Mouse (Mus musculus): ENCODE measurements around the gene Npy4r. TPM values are rescaled to one million over a fixed set of nuclear protein-coding genes. Genes with fewer than 3 reads are reported as not detected.

Gene Npy4r
- polyA plus RNA-seq, 1 experiment = not detected

GRCm38 (mm10) chr14:34120016-34120910, 32.0 kb downstream of the Npy4r start:
- TF ChIP-seq CTCF (IDR thresholded peaks at IDR 0.05; ENCODE audit: low read depth, low read length) = no peak
- TF ChIP-seq POLR2A (IDR thresholded peaks at IDR 0.05; ENCODE audit: borderline replicate concordance, low read depth, low read length) = no peak
- Histone ChIP-seq H3K4me3 (ENCODE audit: insufficient read depth, low read length) (no peak overlapping the region), H3K27ac (ENCODE audit: insufficient read depth, low read depth, low read length) (no peak overlapping the region), H3K4me1 (ENCODE audit: control insufficient read depth, insufficient read depth, low read length) (no peaks in the 10 kb centered on the region)

GRCm38 (mm10) chr14:34119046-34119723, 33.1 kb downstream of the Npy4r start:
- no peaks in the 10 kb centered on the region for H3K4me1 ChIP-seq (ENCODE audit: control insufficient read depth, insufficient read depth, low read length)
- TF ChIP-seq POLR2A (IDR thresholded peaks at IDR 0.05; ENCODE audit: borderline replicate concordance, low read depth, low read length) = no peak
- TF ChIP-seq CTCF (IDR thresholded peaks at IDR 0.05; ENCODE audit: low read depth, low read length) = no peak
- H3K27ac ChIP-seq (ENCODE audit: insufficient read depth, low read depth, low read length) = no peak overlapping the region
- no peak overlapping the region for H3K4me3 ChIP-seq (ENCODE audit: insufficient read depth, low read length)

- Histone ChIP-seq H3K4me3 (ENCODE audit: insufficient read depth, low read length) (no peak overlapping the region), H3K4me1 (ENCODE audit: control insufficient read depth, insufficient read depth, low read length) (no peaks in the 10 kb centered on the region), H3K27ac (ENCODE audit: insufficient read depth, low read depth, low read length) (no peak overlapping the region)
- TF ChIP-seq CTCF (IDR thresholded peaks at IDR 0.05; ENCODE audit: low read depth, low read length) = no peak
- TF ChIP-seq POLR2A (IDR thresholded peaks at IDR 0.05; ENCODE audit: borderline replicate concordance, low read depth, low read length) = no peak
These were observed 38.0 kb downstream of the Npy4r start for GRCm38 (mm10) chr14:34114311-34114710.

- Histone ChIP-seq H3K27ac (ENCODE audit: insufficient read depth, low read depth, low read length) (no peak overlapping the region), H3K4me3 (ENCODE audit: insufficient read depth, low read length) (no peak overlapping the region)
- no peak for TF ChIP-seq CTCF (IDR thresholded peaks at IDR 0.05; ENCODE audit: low read depth, low read length)
- TF ChIP-seq POLR2A (IDR thresholded peaks at IDR 0.05; ENCODE audit: borderline replicate concordance, low read depth, low read length) = no peak
These were observed 44.7 kb downstream of the Npy4r start for GRCm38 (mm10) chr14:34107594-34107993.

GRCm38 (mm10) chr14:34106389-34107062, 45.8 kb downstream of the Npy4r start:
- Histone ChIP-seq H3K4me3 (ENCODE audit: insufficient read depth, low read length) (no peak overlapping the region), H3K4me1 (ENCODE audit: control insufficient read depth, insufficient read depth, low read length) (peaks cover 5% of the 10 kb centered on the region), H3K27ac (ENCODE audit: insufficient read depth, low read depth, low read length) (no peak overlapping the region)
- no peak for TF ChIP-seq POLR2A (IDR thresholded peaks at IDR 0.05; ENCODE audit: borderline replicate concordance, low read depth, low read length)
- TF ChIP-seq CTCF (IDR thresholded peaks at IDR 0.05; ENCODE audit: low read depth, low read length) = peak; percentile 64; the same call in 1 of the 2 replicates

More at GRCm38 (mm10) chr14:34107594-34107993, 44.7 kb downstream of the Npy4r start:
- peaks cover 5% of the 10 kb centered on the region for H3K4me1 ChIP-seq (ENCODE audit: control insufficient read depth, insufficient read depth, low read length)

- Histone ChIP-seq H3K4me1 (ENCODE audit: control insufficient read depth, insufficient read depth, low read length) (peaks cover 5% of the 10 kb centered on the region), H3K27ac (ENCODE audit: insufficient read depth, low read depth, low read length) (no peak overlapping the region), H3K4me3 (ENCODE audit: insufficient read depth, low read length) (no peak overlapping the region)
- TF ChIP-seq CTCF (IDR thresholded peaks at IDR 0.05; ENCODE audit: low read depth, low read length) (no peak), POLR2A (IDR thresholded peaks at IDR 0.05; ENCODE audit: borderline replicate concordance, low read depth, low read length) (no peak)
These were observed 47.4 kb downstream of the Npy4r start for GRCm38 (mm10) chr14:34104892-34105291.

- no peak overlapping the region for H3K4me3 ChIP-seq (ENCODE audit: insufficient read depth, low read length)
- no peak overlapping the region for H3K27ac ChIP-seq (ENCODE audit: insufficient read depth, low read depth, low read length)
- H3K4me1 ChIP-seq (ENCODE audit: control insufficient read depth, insufficient read depth, low read length) = peaks cover 5% of the 10 kb centered on the region
- TF ChIP-seq POLR2A (IDR thresholded peaks at IDR 0.05; ENCODE audit: borderline replicate concordance, low read depth, low read length) = no peak
- TF ChIP-seq CTCF (IDR thresholded peaks at IDR 0.05; ENCODE audit: low read depth, low read length) = no peak
These were observed 48.4 kb downstream of the Npy4r start for GRCm38 (mm10) chr14:34103855-34104254.

GRCm38 (mm10) chr14:34102601-34103000, 49.7 kb downstream of the Npy4r start, which contains the start of gene A630023A22Rik:
Gene A630023A22Rik, minus strand, starts transcription at chr14:34102754.
- TF ChIP-seq POLR2A (IDR thresholded peaks at IDR 0.05; ENCODE audit: borderline replicate concordance, low read depth, low read length) = no peak
- no peak for TF ChIP-seq CTCF (IDR thresholded peaks at IDR 0.05; ENCODE audit: low read depth, low read length)
- H3K27ac ChIP-seq (ENCODE audit: insufficient read depth, low read depth, low read length) = no peak within 1 kb of the TSS
- peaks cover 5% of the 10 kb centered on the region for H3K4me1 ChIP-seq (ENCODE audit: control insufficient read depth, insufficient read depth, low read length)
- H3K4me3 ChIP-seq (ENCODE audit: insufficient read depth, low read length) = no peak within 1 kb of the TSS

GRCm38 (mm10) chr14:34096161-34096560, 56.1 kb downstream of the Npy4r start:
- Histone ChIP-seq H3K4me1 (ENCODE audit: control insufficient read depth, insufficient read depth, low read length) (no peaks in the 10 kb centered on the region), H3K27ac (ENCODE audit: insufficient read depth, low read depth, low read length) (no peak overlapping the region), H3K4me3 (ENCODE audit: insufficient read depth, low read length) (no peak overlapping the region)
- TF ChIP-seq POLR2A (IDR thresholded peaks at IDR 0.05; ENCODE audit: borderline replicate concordance, low read depth, low read length) (no peak), CTCF (IDR thresholded peaks at IDR 0.05; ENCODE audit: low read depth, low read length) (no peak)

Other genes starting within 250 kb of the Npy4r start
- gene Gdf10, start 228.9 kb downstream of the Npy4r start, polyA plus RNA-seq (2012; ENCODE audit: insufficient read depth, insufficient read length, missing spikeins) = not detected in 2 replicates
- not detected in 2 replicates for gene Gdf2, start 211.4 kb downstream of the Npy4r start, polyA plus RNA-seq (2012; ENCODE audit: insufficient read depth, insufficient read length, missing spikeins)
- not detected in 2 replicates for gene Rbp3, start 198.5 kb downstream of the Npy4r start, polyA plus RNA-seq (2012; ENCODE audit: insufficient read depth, insufficient read length, missing spikeins)
- gene Zfp488, start 173.7 kb downstream of the Npy4r start, polyA plus RNA-seq (2012; ENCODE audit: insufficient read depth, insufficient read length, missing spikeins) = not detected in 2 replicates
- not detected in 2 replicates for gene Gm30083, start 137.3 kb downstream of the Npy4r start, polyA plus RNA-seq (2012; ENCODE audit: insufficient read depth, insufficient read length, missing spikeins)
- not detected in 2 replicates for gene Gm5460, start 135.7 kb downstream of the Npy4r start, polyA plus RNA-seq (2012; ENCODE audit: insufficient read depth, insufficient read length, missing spikeins)
- gene Antxrl, start 99.8 kb downstream of the Npy4r start, polyA plus RNA-seq (2012; ENCODE audit: insufficient read depth, insufficient read length, missing spikeins) = not detected in 2 replicates
- gene Anxa8, start 66.5 kb downstream of the Npy4r start, polyA plus RNA-seq (2012; ENCODE audit: insufficient read depth, insufficient read length, missing spikeins) = not detected in 2 replicates
- not detected in 2 replicates for gene A630023A22Rik, start 49.7 kb downstream of the Npy4r start, polyA plus RNA-seq (2012; ENCODE audit: insufficient read depth, insufficient read length, missing spikeins)
- gene Gprin2, start 49.2 kb upstream of the Npy4r start, polyA plus RNA-seq (2012; ENCODE audit: insufficient read depth, insufficient read length, missing spikeins) = not detected in 2 replicates
- gene Syt15, start 67.1 kb upstream of the Npy4r start, polyA plus RNA-seq (2012; ENCODE audit: insufficient read depth, insufficient read length, missing spikeins) = not detected in 2 replicates
- gene Shld2, start 158.0 kb upstream of the Npy4r start, polyA plus RNA-seq (2012; ENCODE audit: insufficient read depth, insufficient read length, missing spikeins) = 5.0 and 7.1 TPM in 2 replicates
- 181 and 197 TPM in 2 replicates for gene Glud1, start 158.2 kb upstream of the Npy4r start, polyA plus RNA-seq (2012; ENCODE audit: insufficient read depth, insufficient read length, missing spikeins)
- gene Fam25c, start 202.9 kb upstream of the Npy4r start, polyA plus RNA-seq (2012; ENCODE audit: insufficient read depth, insufficient read length, missing spikeins) = not detected in 2 replicates
- not detected in 2 replicates for gene Sncg, start 222.3 kb upstream of the Npy4r start, polyA plus RNA-seq (2012; ENCODE audit: insufficient read depth, insufficient read length, missing spikeins)
- gene Mmrn2, start 223.0 kb upstream of the Npy4r start, polyA plus RNA-seq (2012; ENCODE audit: insufficient read depth, insufficient read length, missing spikeins) = not detected in 2 replicates